Mouse (Mus musculus) left cerebral cortex, postnatal 4 days (tissue): ENCODE measurements around the gene Arhgap17. TPM values are rescaled to one million over a fixed set of nuclear protein-coding genes. Genes with fewer than 3 reads are reported as not detected.

Experiments
- DNase-seq: peaks from one replicate; pipeline ENCODE4 v3.0.0-alpha.2; 2022
- intact Hi-C: fragments of 180-260 bp; cut with DNase I; formaldehyde crosslinking; loops from one replicate; pipeline ENCODE4 v1.15.1; 2025
- total RNA-seq, 2 experiments: library from RNA; stranded (reverse); gene quantifications; 2 replicates each; pipeline ENCODE4 v1.2.3; 2021

The Arhgap17 gene
- total RNA-seq, 2 experiments from 2014 or later: 13.1 to 17.0 TPM

- no peak for DNase-seq
- intact Hi-C loops: no loop called here
These were observed 77.8 kb downstream of the Arhgap17 start for GRCm38 (mm10) chr7:123291942-123292341.

GRCm38 (mm10) chr7:123289176-123289575 is 80.5 kb downstream of the Arhgap17 start:
- no peak for DNase-seq
- intact Hi-C loops: no loop called here

- intact Hi-C loops: no loop called here
- no peak for DNase-seq
These were observed 81.8 kb downstream of the Arhgap17 start for GRCm38 (mm10) chr7:123287903-123288302.

- DNase-seq: no peak
These were observed 83.8 kb downstream of the Arhgap17 start for GRCm38 (mm10) chr7:123285896-123286295.

GRCm38 (mm10) chr7:123283826-123284225 is 85.9 kb downstream of the Arhgap17 start:
- intact Hi-C loops: no loop called here
- DNase-seq: peak; percentile 10

More at GRCm38 (mm10) chr7:123285896-123286295, 83.8 kb downstream of the Arhgap17 start:
- intact Hi-C loops: no loop called here

- DNase-seq: no peak
These were observed 89.9 kb downstream of the Arhgap17 start for GRCm38 (mm10) chr7:123279797-123280196.

GRCm38 (mm10) chr7:123276568-123276967 is 93.1 kb downstream of the Arhgap17 start:
- DNase-seq: no peak
- intact Hi-C loops: no loop called here

More at GRCm38 (mm10) chr7:123279797-123280196, 89.9 kb downstream of the Arhgap17 start:
- intact Hi-C loops: no loop called here

- intact Hi-C loops: no loop called here
These were observed 96.7 kb downstream of the Arhgap17 start for GRCm38 (mm10) chr7:123273056-123273455.

GRCm38 (mm10) chr7:123258103-123258502 is 111.6 kb downstream of the Arhgap17 start:
- no peak for DNase-seq
- intact Hi-C loops: no loop called here

More at GRCm38 (mm10) chr7:123273056-123273455, 96.7 kb downstream of the Arhgap17 start:
- no peak for DNase-seq

GRCm38 (mm10) chr7:123254196-123254970 is 115.3 kb downstream of the Arhgap17 start:
- intact Hi-C loops: no loop called here
- DNase-seq: no peak

GRCm38 (mm10) chr7:123253396-123253795 is 116.3 kb downstream of the Arhgap17 start:
- intact Hi-C loops: no loop called here
- DNase-seq: no peak

- intact Hi-C loops: no loop called here
- no peak for DNase-seq
These were observed 118.4 kb downstream of the Arhgap17 start for GRCm38 (mm10) chr7:123251343-123251742.

GRCm38 (mm10) chr7:123248166-123248565 is 121.5 kb downstream of the Arhgap17 start:
- DNase-seq: no peak
- intact Hi-C loops: no loop called here

GRCm38 (mm10) chr7:123246504-123247084 is 123.1 kb downstream of the Arhgap17 start:
- DNase-seq: no peak
- intact Hi-C loops: no loop called here

- intact Hi-C loops: no loop called here
- no peak for DNase-seq
These were observed 124.9 kb downstream of the Arhgap17 start for GRCm38 (mm10) chr7:123244833-123245232.

- intact Hi-C loops: no loop called here
- no peak for DNase-seq
These were observed 127.5 kb downstream of the Arhgap17 start for GRCm38 (mm10) chr7:123242241-123242640.

- intact Hi-C loops: no loop called here
- no peak for DNase-seq
These were observed 129.7 kb downstream of the Arhgap17 start for GRCm38 (mm10) chr7:123240064-123240463.

GRCm38 (mm10) chr7:123238621-123239020 is 131.1 kb downstream of the Arhgap17 start:
- intact Hi-C loops: no loop called here
- no peak for DNase-seq

- DNase-seq: no peak
These were observed 134.3 kb downstream of the Arhgap17 start for GRCm38 (mm10) chr7:123235449-123235848.

More at GRCm38 (mm10) chr7:123235449-123235848, 134.3 kb downstream of the Arhgap17 start:
- intact Hi-C loops: no loop called here
